Mouse (Mus musculus): ENCODE measurements at regions not wholly inside any gene's neighbourhood (a gene's known extent, or its start where the extent isn't known, plus 50 kb on each side); places are given as distances from the start of the nearest gene placed in this dataset.

GRCm38 (mm10) chr12:25364966-25365568, 268.1 kb upstream of the Id2 start:
- DNase-seq: no peak
- Histone ChIP-seq H3K27me3 (ENCODE audit: control insufficient read depth, insufficient read depth, low read length) (no peaks in the 10 kb centered on the region), H3K4me3 (no peak overlapping the region), H3K9ac (ENCODE audit: low read depth, low read length) (no peak overlapping the region), H3K79me2 (replicated peaks; ENCODE audit: control insufficient read depth, insufficient read depth, low read length) (no peaks in the 10 kb centered on the region), H3K36me3 (ENCODE audit: control insufficient read depth, insufficient read depth, low read length) (no peaks in the 10 kb centered on the region), H3K27ac (no peak overlapping the region), H3K4me1 (ENCODE audit: control insufficient read depth, insufficient read depth, low read length) (no peaks in the 10 kb centered on the region)
- TF ChIP-seq CTCF (IDR thresholded peaks at IDR 0.05) (no peak), POLR2A (IDR thresholded peaks at IDR 0.05; ENCODE audit: insufficient read depth, low read depth, low read length) (no peak), EP300 (IDR thresholded peaks at IDR 0.05; ENCODE audit: insufficient read depth, low read depth, low read length) (no peak)
- intact Hi-C loops (cut with DNase I): loop anchor here (5.0 kb wide), 1 partner anchor 273 kb away; no protein-coding TSS in a partner anchor
- 55% methylated on average over 7 of the region's 7 CpGs for WGBS

- Histone ChIP-seq H3K27ac (no peak overlapping the region), H3K27me3 (ENCODE audit: control insufficient read depth, insufficient read depth, low read length) (no peaks in the 10 kb centered on the region), H3K79me2 (replicated peaks; ENCODE audit: control insufficient read depth, insufficient read depth, low read length) (no peaks in the 10 kb centered on the region), H3K36me3 (ENCODE audit: control insufficient read depth, insufficient read depth, low read length) (no peaks in the 10 kb centered on the region), H3K9ac (ENCODE audit: low read depth, low read length) (no peak overlapping the region), H3K4me3 (no peak overlapping the region), H3K4me1 (ENCODE audit: control insufficient read depth, insufficient read depth, low read length) (no peaks in the 10 kb centered on the region)
- peak in 1 of 2 experiments; percentile 12 for DNase-seq
- whole genome bisulfite sequencing: 72% methylated on average over 9 of the region's 9 CpGs
- intact Hi-C loops (cut with DNase I): loop anchor here (5.0 kb wide), 1 partner anchor 272 kb away; no protein-coding TSS in a partner anchor
- no peak for TF ChIP-seq EP300 (IDR thresholded peaks at IDR 0.05; ENCODE audit: insufficient read depth, low read depth, low read length)
- no peak for TF ChIP-seq CTCF (IDR thresholded peaks at IDR 0.05)
- TF ChIP-seq POLR2A (IDR thresholded peaks at IDR 0.05; ENCODE audit: insufficient read depth, low read depth, low read length): no peak
Measured at GRCm38 (mm10) chr12:25363839-25364238, 266.9 kb upstream of the Id2 start.

- no peaks in the 10 kb centered on the region for H3K79me2 ChIP-seq (replicated peaks; ENCODE audit: control insufficient read depth, insufficient read depth, low read length)
- intact Hi-C loops (cut with DNase I): loop anchor here (5.0 kb wide), 1 partner anchor 271 kb away; no protein-coding TSS in a partner anchor
- no peak for TF ChIP-seq EP300 (IDR thresholded peaks at IDR 0.05; ENCODE audit: insufficient read depth, low read depth, low read length)
- no peak for TF ChIP-seq CTCF (IDR thresholded peaks at IDR 0.05)
- TF ChIP-seq POLR2A (IDR thresholded peaks at IDR 0.05; ENCODE audit: insufficient read depth, low read depth, low read length): no peak
- peak in 1 of 2 experiments; percentile 26 for DNase-seq
- no peak overlapping the region for H3K4me3 ChIP-seq
- H3K4me1 ChIP-seq (ENCODE audit: control insufficient read depth, insufficient read depth, low read length): no peaks in the 10 kb centered on the region
- WGBS: 59% methylated on average over 3 of the region's 3 CpGs
- H3K27me3 ChIP-seq (ENCODE audit: control insufficient read depth, insufficient read depth, low read length): no peaks in the 10 kb centered on the region
- no peaks in the 10 kb centered on the region for H3K36me3 ChIP-seq (ENCODE audit: control insufficient read depth, insufficient read depth, low read length)
- H3K27ac ChIP-seq: no peak overlapping the region
- H3K9ac ChIP-seq (ENCODE audit: low read depth, low read length): no peak overlapping the region
Measured at GRCm38 (mm10) chr12:25363341-25363740, 266.4 kb upstream of the Id2 start.

- no peak overlapping the region for H3K4me3 ChIP-seq
- no peak overlapping the region for H3K9ac ChIP-seq (ENCODE audit: low read depth, low read length)
- no peak for DNase-seq
- H3K4me1 ChIP-seq (ENCODE audit: control insufficient read depth, insufficient read depth, low read length): no peaks in the 10 kb centered on the region
- WGBS: 90% methylated on average over 4 of the region's 4 CpGs
- no peaks in the 10 kb centered on the region for H3K79me2 ChIP-seq (replicated peaks; ENCODE audit: control insufficient read depth, insufficient read depth, low read length)
- H3K27me3 ChIP-seq (ENCODE audit: control insufficient read depth, insufficient read depth, low read length): no peaks in the 10 kb centered on the region
- TF ChIP-seq CTCF (IDR thresholded peaks at IDR 0.05) (no peak), EP300 (IDR thresholded peaks at IDR 0.05; ENCODE audit: insufficient read depth, low read depth, low read length) (no peak), POLR2A (IDR thresholded peaks at IDR 0.05; ENCODE audit: insufficient read depth, low read depth, low read length) (no peak)
- no peak overlapping the region for H3K27ac ChIP-seq
- intact Hi-C loops (cut with DNase I): loop anchor here (5.0 kb wide), 1 partner anchor 270 kb away; no protein-coding TSS in a partner anchor
- no peaks in the 10 kb centered on the region for H3K36me3 ChIP-seq (ENCODE audit: control insufficient read depth, insufficient read depth, low read length)
Measured at GRCm38 (mm10) chr12:25362771-25363170, 265.8 kb upstream of the Id2 start.

- WGBS: 92% methylated on average over 2 of the region's 2 CpGs
- Histone ChIP-seq H3K36me3 (ENCODE audit: control insufficient read depth, insufficient read depth, low read length) (no peaks in the 10 kb centered on the region), H3K9ac (ENCODE audit: low read depth, low read length) (no peak overlapping the region), H3K27me3 (ENCODE audit: control insufficient read depth, insufficient read depth, low read length) (no peaks in the 10 kb centered on the region), H3K4me1 (ENCODE audit: control insufficient read depth, insufficient read depth, low read length) (no peaks in the 10 kb centered on the region), H3K27ac (no peak overlapping the region), H3K79me2 (replicated peaks; ENCODE audit: control insufficient read depth, insufficient read depth, low read length) (no peaks in the 10 kb centered on the region), H3K4me3 (no peak overlapping the region)
- no peak for DNase-seq
- intact Hi-C loops (cut with DNase I): loop anchor here (5.0 kb wide), 1 partner anchor 268 kb away; no protein-coding TSS in a partner anchor
- TF ChIP-seq CTCF (IDR thresholded peaks at IDR 0.05) (no peak), POLR2A (IDR thresholded peaks at IDR 0.05; ENCODE audit: insufficient read depth, low read depth, low read length) (no peak), EP300 (IDR thresholded peaks at IDR 0.05; ENCODE audit: insufficient read depth, low read depth, low read length) (no peak)
Measured at GRCm38 (mm10) chr12:25360726-25361125, 263.8 kb upstream of the Id2 start.

- no peaks in the 10 kb centered on the region for H3K4me1 ChIP-seq (ENCODE audit: control insufficient read depth, insufficient read depth, low read length)
- intact Hi-C loops (cut with DNase I): loop anchor here (5.0 kb wide), 1 partner anchor 268 kb away; no protein-coding TSS in a partner anchor
- no peaks in the 10 kb centered on the region for H3K27me3 ChIP-seq (ENCODE audit: control insufficient read depth, insufficient read depth, low read length)
- no peaks in the 10 kb centered on the region for H3K36me3 ChIP-seq (ENCODE audit: control insufficient read depth, insufficient read depth, low read length)
- no peak for DNase-seq
- TF ChIP-seq POLR2A (IDR thresholded peaks at IDR 0.05; ENCODE audit: insufficient read depth, low read depth, low read length) (no peak), EP300 (IDR thresholded peaks at IDR 0.05; ENCODE audit: insufficient read depth, low read depth, low read length) (no peak), CTCF (IDR thresholded peaks at IDR 0.05) (no peak)
- H3K4me3 ChIP-seq: no peak overlapping the region
- H3K9ac ChIP-seq (ENCODE audit: low read depth, low read length): no peak overlapping the region
- 90% methylated on average over 5 of the region's 5 CpGs for WGBS
- no peak overlapping the region for H3K27ac ChIP-seq
- no peaks in the 10 kb centered on the region for H3K79me2 ChIP-seq (replicated peaks; ENCODE audit: control insufficient read depth, insufficient read depth, low read length)
Measured at GRCm38 (mm10) chr12:25359931-25360330, 263.0 kb upstream of the Id2 start.
